Mouse (Mus musculus) frontal cortex, postnatal 14 days (tissue): ENCODE measurements around the gene Sipa1l1.
A peak's percentile ranks its signal among the peaks of the same experiment; 100 is the strongest.

ENCODE experiments used
- DNase-seq, 2 experiments: peaks; one replicate each; pipeline ENCODE4 v3.0.0; 2022; ENCODE audit warnings: low spot score in 2 of 2

Sipa1l1 gene

GRCm38 (mm10) chr12:82168820-82169533, at the start of gene Sipa1l1:
TSS of gene Sipa1l1 (plus strand) at chr12:82169320.
- peak; percentile 94 to 95 for DNase-seq

GRCm38 (mm10) chr12:82121947-82122346, 47.2 kb upstream of the Sipa1l1 start:
- no peak for DNase-seq

GRCm38 (mm10) chr12:82122450-82123249, 46.5 kb upstream of the Sipa1l1 start:
- peak in 1 of 2 experiments; percentile 10 for DNase-seq

- DNase-seq, result no peak
Measured at GRCm38 (mm10) chr12:82126796-82127195, 42.3 kb upstream of the Sipa1l1 start.

- no peak for DNase-seq
Measured at GRCm38 (mm10) chr12:82139234-82140166, 29.6 kb upstream of the Sipa1l1 start.

GRCm38 (mm10) chr12:82143371-82143770, 25.7 kb upstream of the Sipa1l1 start:
- no peak for DNase-seq

- no peak for DNase-seq
Measured at GRCm38 (mm10) chr12:82145173-82145572, 23.9 kb upstream of the Sipa1l1 start.

- DNase-seq, result no peak
Measured at GRCm38 (mm10) chr12:82147021-82147693, 22.0 kb upstream of the Sipa1l1 start.

- DNase-seq, result no peak
Measured at GRCm38 (mm10) chr12:82148328-82148930, 20.7 kb upstream of the Sipa1l1 start.

- no peak for DNase-seq
Measured at GRCm38 (mm10) chr12:82151019-82151418, 18.1 kb upstream of the Sipa1l1 start.

GRCm38 (mm10) chr12:82154527-82154926, 14.6 kb upstream of the Sipa1l1 start:
- no peak for DNase-seq

GRCm38 (mm10) chr12:82158516-82158915, 10.6 kb upstream of the Sipa1l1 start:
- DNase-seq, result no peak

GRCm38 (mm10) chr12:82159372-82159771, 9.7 kb upstream of the Sipa1l1 start:
- DNase-seq, result no peak

GRCm38 (mm10) chr12:82165651-82166050, 3.5 kb upstream of the Sipa1l1 start:
- no peak for DNase-seq

- DNase-seq, result no peak
Measured at GRCm38 (mm10) chr12:82166101-82166571, 3.0 kb upstream of the Sipa1l1 start.

GRCm38 (mm10) chr12:82169571-82170431, 681 bp downstream of the Sipa1l1 start:
- peak; percentile 55 to 65 for DNase-seq

GRCm38 (mm10) chr12:82170461-82171279, 1.6 kb downstream of the Sipa1l1 start:
- no peak for DNase-seq

GRCm38 (mm10) chr12:82171591-82171990, 2.5 kb downstream of the Sipa1l1 start:
- peak in 1 of 2 experiments; percentile 37 for DNase-seq

GRCm38 (mm10) chr12:82173623-82174022, 4.5 kb downstream of the Sipa1l1 start:
- no peak for DNase-seq
